Mouse (Mus musculus) brain, embryonic 14.5 days (tissue): ENCODE measurements around the gene Fam169a.

Source experiments
- CTCF ChIP-seq: fragments of 200-500 bp; IDR thresholded peaks from 2 replicates; pipeline ENCODE4 v1.5.1; 2012; ENCODE audit warnings: inconsistent platforms, mild to moderate bottlenecking, moderate library complexity, borderline replicate concordance; ENCODE audit not compliant: insufficient read depth, insufficient read length; ENCODE audit errors: extremely low read depth
- POLR2A ChIP-seq: fragments of 200-500 bp; IDR thresholded peaks from 2 replicates; pipeline ENCODE4 v1.6.1; 2012; ENCODE audit warnings: mild to moderate bottlenecking, inconsistent platforms, borderline replicate concordance; ENCODE audit not compliant: poor library complexity, insufficient read depth, insufficient read length, severe bottlenecking; ENCODE audit errors: extremely low read depth

GRCm38 (mm10) chr13:97068151-97068550 is 1.1 kb downstream of the Fam169a start:
- no peak for TF ChIP-seq CTCF
- TF ChIP-seq POLR2A = no peak
